Mouse (Mus musculus) splenic B cell, adult 2 months (primary cell): ENCODE measurements around the gene Tdgf1.

Experiments used
- DNase-seq: peaks from one replicate; pipeline ENCODE4 v3.0.0-alpha.2; 2011; ENCODE audit warnings: low read depth, low spot score
- H3K27me3 ChIP-seq: 2 replicates; pipeline ENCODE4 v1.6.1; 2012; ENCODE audit warnings: mild to moderate bottlenecking, low read length, moderate library complexity, mixed read lengths; ENCODE audit not compliant: control insufficient read depth, poor library complexity, insufficient read depth, severe bottlenecking
- H3K36me3 ChIP-seq: 2 replicates; pipeline ENCODE4 v1.6.1; 2012; ENCODE audit warnings: mild to moderate bottlenecking, low read length, moderate library complexity, mixed read lengths; ENCODE audit not compliant: control insufficient read depth, poor library complexity, insufficient read depth, severe bottlenecking

The Tdgf1 gene

DNA sequence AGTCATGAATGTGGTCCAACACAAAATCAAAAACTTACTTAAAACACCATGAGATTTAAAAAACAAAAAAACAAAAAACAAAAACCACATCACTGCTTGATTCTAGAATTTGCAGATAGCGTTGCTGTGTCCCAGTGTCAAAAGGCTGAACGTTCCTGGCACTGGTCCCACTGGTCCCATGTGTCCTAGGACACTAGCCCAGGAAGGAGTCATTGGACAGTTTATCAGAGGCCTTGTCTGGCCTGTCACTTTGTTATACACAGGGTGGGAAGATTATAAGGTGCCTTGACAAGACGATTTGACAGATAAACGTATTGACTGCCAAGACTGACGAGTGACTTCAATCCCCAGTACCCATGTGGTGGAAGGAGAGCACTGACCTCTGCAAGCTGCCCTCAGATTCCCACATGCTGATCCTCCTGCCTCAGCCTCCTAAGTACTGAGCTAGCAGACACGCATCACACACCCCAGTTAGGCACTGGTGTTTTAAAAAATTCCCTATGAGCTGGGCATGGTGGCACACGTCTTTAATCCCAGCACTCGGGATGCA lies 17.7 kb upstream of the Tdgf1 start:
- DNase-seq: no peak
- Histone ChIP-seq H3K27me3 (no peaks in the 10 kb centered on the region), H3K36me3 (no peaks in the 10 kb centered on the region)

DNA sequence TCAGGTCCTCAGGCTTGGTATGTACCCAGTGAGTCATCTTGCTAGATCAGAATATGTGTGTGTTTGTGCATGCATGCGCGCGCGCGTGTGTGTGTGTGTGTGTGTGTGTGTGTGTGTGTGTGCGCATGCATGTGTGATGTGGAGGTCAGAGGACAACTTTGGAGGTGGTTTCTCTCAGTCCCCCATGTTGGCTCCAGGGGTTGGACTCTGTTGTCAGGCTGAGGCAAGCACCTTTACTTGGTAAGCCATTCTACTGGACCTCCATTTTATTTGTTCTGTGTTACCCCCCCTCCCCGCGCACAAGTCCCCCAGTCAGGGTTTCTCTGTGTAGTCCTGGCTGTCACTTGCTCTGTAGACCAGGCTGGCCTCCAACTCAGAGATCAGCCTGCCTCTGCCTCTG lies 15.4 kb upstream of the Tdgf1 start:
- no peaks in the 10 kb centered on the region for H3K27me3 ChIP-seq
- H3K36me3 ChIP-seq: no peaks in the 10 kb centered on the region
- DNase-seq: no peak

DNA sequence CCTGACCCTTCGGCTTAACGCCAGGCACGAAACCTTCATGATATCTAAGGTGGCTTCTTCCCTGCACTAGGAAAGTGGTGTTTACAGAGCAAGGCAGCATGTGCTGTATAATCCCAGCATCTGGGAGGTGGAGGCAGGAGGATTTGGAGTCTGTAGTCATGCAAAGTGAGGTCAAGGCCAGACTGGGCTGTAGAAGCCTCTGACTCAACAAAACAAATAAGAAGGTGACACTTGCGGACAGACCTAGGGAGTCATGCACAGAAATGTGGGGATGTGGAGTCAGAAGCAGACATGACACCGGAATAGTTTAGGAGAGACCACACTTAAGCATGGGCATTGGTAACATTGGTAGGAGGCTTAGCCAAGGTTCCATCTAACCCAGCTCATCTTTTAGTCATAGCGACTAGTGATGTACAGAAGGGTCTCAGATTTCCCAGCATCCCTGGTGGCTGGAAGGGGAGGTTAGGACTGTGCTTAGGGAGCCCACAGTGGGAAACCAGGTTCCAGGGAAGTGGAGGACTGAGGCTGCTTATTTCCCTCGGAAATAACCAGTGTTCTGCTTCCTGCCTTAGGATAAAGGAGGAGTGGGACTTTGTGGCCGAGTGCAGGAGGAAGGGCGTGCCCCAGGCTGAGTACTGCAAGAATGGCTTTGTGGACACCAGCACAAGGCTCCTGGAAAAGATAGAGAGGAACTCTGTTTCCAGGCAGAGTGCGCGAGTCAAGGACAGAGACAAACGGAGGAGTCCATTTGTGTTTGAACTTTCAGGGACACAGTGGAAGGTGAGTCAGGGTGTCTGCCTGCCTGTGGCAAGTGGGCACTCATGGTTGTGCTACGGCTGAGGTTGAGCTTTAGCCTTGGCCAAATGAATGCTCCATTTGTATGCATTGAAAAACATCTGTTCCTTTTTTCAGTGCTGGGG lies 14.5 kb upstream of the Tdgf1 start:
- Histone ChIP-seq H3K36me3 (no peaks in the 10 kb centered on the region), H3K27me3 (no peaks in the 10 kb centered on the region)
- no peak for DNase-seq

DNA sequence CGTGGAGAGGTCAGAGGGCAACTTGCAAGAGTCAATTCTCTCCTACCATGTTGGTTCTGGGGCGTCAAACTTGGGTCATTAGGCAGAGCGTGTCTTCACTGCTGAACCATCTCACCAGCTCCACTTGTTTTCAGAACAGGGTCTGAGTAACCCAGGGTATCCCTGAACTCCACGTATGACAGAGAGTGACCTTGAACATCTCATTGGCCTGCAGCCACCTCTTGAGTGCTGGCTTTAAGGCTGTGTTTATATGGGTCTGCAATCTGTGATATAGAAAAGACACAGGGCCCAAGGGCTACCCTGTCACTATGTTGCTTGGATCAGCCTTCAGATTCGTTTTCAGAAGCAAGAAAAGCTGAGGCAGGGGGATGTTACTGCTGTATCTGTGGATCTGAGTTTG lies 13.7 kb upstream of the Tdgf1 start:
- DNase-seq: no peak
- H3K27me3 ChIP-seq: no peaks in the 10 kb centered on the region
- no peaks in the 10 kb centered on the region for H3K36me3 ChIP-seq

DNA sequence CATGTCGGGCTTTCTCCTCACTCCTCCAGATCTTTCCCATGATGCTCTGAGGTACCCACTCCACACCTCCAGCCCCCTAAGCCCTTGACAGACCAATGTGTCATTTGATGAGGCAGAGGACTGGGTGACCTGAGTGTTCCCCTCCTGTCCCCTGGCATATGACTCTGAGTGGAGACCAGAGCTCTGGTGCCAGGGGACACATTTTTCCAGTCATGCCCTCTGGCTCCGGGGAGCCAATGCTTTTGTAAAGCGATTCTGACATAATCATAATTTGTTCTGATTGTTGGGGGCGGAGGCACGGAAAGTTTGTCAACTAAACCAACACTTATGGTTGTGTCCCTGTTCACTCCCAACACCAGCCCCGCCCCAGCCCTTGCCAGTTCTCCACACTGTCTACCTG lies 10.0 kb upstream of the Tdgf1 start:
- no peaks in the 10 kb centered on the region for H3K36me3 ChIP-seq
- H3K27me3 ChIP-seq: no peaks in the 10 kb centered on the region
- no peak for DNase-seq

DNA sequence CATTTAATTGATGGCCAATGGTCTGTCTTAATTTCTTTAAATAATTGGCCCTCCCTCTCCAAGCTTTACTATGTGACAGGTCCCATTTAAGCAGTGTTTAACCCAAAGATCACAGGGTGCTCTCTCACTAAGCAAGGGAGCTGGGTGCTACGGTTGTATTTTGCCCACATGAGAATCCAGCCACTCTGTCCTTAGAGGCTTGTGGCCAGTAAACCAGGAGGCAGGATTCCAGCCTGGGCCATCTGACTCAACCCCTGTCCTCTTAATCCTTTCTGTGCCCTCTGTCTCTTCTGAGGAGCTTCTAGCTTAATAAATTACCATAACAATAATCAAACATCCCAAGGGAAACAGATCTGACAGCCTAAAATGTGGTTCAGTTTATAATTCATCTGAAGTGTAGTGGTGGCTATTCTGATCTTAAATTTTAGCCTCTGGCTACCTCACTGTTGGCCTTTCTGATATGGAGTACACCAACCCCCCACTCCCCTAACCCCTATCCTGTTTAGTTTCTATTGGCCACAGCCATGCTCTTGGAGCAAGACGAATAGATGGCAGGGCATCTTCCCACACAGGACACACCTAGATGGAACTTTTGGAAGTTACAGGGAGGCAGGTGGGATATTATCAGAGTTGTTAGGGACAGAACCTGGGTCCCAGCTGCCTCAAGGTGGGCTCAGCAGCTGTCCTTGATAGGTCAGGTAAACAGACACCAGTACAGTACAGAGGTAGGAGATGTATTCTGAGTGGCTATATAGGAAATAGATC lies 8.9 kb upstream of the Tdgf1 start:
- Histone ChIP-seq H3K36me3 (no peaks in the 10 kb centered on the region), H3K27me3 (no peaks in the 10 kb centered on the region)
- no peak for DNase-seq

DNA sequence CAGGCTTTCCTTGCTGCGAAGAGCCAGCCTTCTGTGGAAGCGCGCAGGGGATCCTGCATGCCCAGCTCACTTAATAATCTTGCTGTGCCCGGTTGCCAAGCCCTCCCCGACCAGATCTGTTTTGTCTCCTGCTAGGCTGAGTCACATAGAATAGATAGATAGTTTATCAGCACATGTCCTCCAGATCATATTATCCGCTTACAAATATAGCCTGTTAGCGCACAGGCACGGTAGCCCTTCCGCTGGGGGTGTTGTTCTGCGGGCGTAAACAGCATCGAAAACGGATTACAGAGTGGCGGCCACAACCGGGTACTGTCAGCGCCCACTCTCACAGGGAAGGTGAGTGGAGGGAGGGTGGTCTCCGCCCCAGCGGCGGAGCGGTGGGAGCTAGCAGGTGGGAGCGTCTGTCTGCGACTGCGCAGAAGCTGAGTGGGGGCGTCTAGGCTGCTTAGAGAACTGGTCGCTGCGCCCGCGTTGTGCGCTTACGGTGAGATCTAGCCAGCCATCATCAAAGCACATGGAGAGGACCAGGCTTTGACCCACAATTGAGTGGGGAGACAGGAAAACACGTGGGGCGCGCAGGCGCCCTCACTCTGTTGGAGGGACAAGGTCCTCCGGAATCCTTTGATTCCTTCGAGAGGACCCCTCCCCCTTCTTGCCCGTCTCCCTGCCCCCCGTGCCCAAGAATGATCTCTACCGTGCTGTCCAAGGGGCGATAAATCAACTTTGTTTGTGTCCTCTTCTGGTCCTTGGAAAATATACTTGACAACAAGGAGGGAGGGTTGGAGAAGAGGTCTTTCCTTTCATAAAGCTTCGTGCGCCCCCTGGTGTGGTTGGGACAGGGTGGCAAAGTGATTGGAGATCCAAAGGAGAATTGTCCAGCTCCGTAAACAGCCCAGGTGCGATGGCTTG lies 7.8 kb upstream of the Tdgf1 start:
- peak; percentile 11 for DNase-seq
- H3K36me3 ChIP-seq: no peaks in the 10 kb centered on the region

DNA sequence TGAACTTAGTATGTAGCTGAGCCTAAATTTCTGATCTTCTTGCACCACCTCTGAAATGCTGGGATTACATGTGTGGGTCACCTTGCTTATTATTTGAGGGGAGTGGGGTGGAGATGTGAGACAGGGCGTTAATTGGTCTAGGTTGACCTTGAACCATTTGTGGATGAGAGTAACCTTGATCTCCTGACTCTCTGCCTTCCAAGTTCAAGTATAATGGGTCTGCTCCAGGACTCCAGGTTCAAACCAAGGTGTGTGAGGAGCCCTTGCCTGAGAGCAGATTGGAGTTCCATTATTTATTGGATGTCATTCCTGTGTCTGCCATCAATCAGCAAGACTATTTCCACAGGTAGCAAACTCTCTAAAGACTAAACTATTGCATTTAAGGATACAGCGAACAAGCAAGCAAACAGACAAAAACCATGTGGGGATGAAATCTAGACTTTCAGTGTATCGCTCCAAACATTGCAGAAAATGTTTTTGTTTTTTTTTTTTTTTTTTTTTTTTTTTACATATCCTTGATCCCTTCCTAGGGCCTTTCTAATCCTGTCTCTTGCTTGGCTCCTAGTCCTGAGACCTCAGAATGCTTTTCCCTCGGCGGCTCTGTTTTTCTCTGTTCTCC lies 7.1 kb upstream of the Tdgf1 start:
- DNase-seq: no peak
- Histone ChIP-seq H3K27me3 (no peaks in the 10 kb centered on the region), H3K36me3 (no peaks in the 10 kb centered on the region)

More for the DNA sequence above, 7.8 kb upstream of the Tdgf1 start:
- H3K27me3 ChIP-seq: no peaks in the 10 kb centered on the region

DNA sequence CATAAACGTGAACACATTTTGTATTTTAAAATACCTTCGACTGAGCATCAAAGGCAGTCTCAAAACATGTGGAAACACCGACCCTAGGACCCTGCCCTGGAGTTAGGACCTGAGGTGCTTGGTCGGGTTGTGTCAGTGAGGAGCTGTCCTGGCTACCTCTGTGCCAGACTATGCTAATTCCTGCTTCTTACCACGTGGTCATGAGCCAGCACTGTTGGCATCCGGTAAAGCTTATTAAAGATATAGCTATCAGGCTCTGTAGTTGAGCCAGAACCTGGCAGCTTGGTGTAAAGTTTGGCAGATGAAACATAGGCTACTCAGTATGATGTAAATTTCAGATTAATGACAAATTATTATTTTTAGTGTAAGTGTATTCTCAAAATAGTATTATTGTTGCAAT lies 6.4 kb upstream of the Tdgf1 start:
- no peaks in the 10 kb centered on the region for H3K27me3 ChIP-seq
- no peak for DNase-seq

DNA sequence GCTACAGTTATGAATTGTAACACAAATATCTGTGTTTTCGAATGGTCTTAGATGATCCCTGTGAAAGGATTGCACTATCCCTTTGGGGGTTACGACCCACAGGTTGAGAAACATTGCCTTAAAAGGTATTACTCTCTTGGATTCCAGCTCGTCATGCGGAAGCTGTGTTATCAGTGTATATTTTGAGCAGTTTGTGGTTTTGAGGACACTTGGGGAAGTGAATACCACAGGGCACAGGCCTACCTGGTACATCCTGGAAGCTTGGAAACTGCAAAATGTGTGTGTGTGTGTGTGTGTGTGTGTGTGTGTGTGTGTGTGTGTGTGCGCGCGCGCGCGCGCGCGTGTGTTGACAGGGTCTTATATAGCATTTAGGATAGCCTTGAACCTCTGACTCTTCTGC lies 5.9 kb upstream of the Tdgf1 start:
- no peak for DNase-seq

More for the DNA sequence above, 6.4 kb upstream of the Tdgf1 start:
- no peaks in the 10 kb centered on the region for H3K36me3 ChIP-seq

DNA sequence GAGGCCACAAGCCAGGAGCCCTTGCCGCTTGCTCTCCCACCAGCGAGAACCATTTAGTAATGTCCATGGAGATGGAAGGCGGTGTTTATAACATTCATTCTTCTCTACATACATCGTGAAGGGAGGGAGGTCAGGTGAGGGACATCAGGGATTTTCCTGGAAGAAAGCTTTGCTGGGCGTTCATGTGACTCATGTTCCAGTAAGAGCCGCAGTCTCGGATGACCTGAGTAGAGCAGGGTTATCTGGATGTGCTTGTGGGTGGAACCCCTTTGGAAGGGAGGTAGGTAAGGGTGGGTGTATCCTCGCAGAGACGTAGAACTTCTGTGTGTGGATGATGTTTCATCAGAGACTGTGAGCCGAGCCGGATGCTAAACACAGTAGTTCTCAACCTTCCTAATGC lies 5.4 kb upstream of the Tdgf1 start, which contains the start of gene Lrrc2:
Lrrc2 (plus strand) TSS at position 149 of the 400 bp plus-strand sequence.
- no peaks in the 10 kb centered on the region for H3K27me3 ChIP-seq
- H3K36me3 ChIP-seq: no peaks in the 10 kb centered on the region
- no peak for DNase-seq

More for the DNA sequence above, 5.9 kb upstream of the Tdgf1 start:
- Histone ChIP-seq H3K36me3 (no peaks in the 10 kb centered on the region), H3K27me3 (no peaks in the 10 kb centered on the region)

DNA sequence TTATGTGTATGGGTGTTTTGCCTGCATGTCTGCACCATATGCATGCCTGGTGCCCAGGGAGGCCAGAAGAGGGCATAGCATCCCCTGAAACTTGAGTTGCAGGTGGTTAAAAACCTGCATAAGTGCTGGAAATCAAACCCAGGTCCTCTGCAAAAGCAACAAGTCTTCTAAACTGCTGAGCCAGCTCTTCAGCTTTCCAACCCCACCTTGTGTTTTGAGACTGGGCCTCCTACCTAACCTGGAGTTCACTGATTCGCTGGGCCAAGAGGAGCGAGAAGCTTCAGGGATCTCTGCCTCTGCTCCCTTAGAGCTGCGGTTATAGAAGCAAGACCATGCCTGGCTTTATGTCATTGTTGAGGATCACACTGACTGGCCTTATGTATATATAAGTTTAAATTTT lies 4.2 kb upstream of the Tdgf1 start:
- DNase-seq: no peak
- H3K36me3 ChIP-seq: no peaks in the 10 kb centered on the region

DNA sequence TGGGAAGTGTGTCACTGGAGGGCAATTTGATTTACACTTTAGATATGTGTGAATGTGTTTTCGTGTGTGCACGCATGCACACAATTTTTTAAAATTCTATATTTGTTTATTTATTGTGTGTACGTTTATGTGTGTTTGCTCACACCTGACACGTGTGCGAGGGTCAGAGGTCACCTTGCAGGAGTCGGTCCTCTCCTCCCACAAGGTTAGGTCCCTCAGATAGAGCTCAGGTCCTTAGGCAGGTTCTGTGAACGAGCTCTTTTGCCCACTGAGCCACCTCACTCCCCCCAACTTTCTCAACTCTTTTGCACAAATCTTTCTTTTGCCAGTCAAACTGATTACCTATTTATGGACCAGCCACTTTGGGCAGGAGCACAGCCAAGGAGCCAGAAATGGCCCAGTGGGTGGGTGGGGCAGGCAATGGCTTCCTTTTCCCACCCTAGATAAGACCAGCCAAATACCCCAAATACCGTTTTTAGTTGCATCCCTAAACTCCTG lies 2.9 kb upstream of the Tdgf1 start:
- Histone ChIP-seq H3K27me3 (no peaks in the 10 kb centered on the region), H3K36me3 (no peaks in the 10 kb centered on the region)
- no peak for DNase-seq

More for the DNA sequence above, 4.2 kb upstream of the Tdgf1 start:
- H3K27me3 ChIP-seq: no peaks in the 10 kb centered on the region

DNA sequence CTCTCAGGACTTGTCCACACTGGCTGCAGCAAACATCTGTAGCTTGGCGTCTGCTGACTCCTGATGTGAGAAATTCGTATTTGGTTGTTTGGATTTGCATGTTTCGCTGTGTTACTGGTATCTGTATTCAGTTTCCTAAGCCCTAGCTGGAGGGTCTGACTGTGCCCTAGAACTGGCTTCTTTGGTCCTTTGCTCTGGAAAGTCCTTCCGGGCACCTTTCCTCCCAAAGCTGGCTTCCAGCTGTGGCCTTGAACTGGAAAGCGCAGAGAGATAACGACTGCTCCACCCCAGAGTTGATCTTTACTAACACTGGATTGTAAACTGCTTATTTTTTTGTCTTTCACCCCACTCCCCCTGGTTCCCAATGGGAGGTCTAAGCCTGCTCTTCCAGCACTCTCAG lies 1.9 kb upstream of the Tdgf1 start:
- Histone ChIP-seq H3K27me3 (no peaks in the 10 kb centered on the region), H3K36me3 (no peaks in the 10 kb centered on the region)
- no peak for DNase-seq
